Mouse (Mus musculus) left cerebral cortex, adult 2 months (tissue): ENCODE data around the gene Dpyd. TPM values are rescaled to one million over a fixed set of nuclear protein-coding genes. Genes with fewer than 3 reads are reported as not detected.
A peak's percentile ranks its signal among the peaks of the same experiment; 100 is the strongest.

ENCODE experiments used
- DNase-seq, 2 experiments: peaks; one replicate each; pipeline ENCODE4 v3.0.0; 2021 to 2022; ENCODE audit warnings: low spot score in 2 of 2, mixed read lengths in 1 of 2; ENCODE audit errors: extremely low spot score in 1 of 2
- H3K27ac ChIP-seq: fragments of 200-600 bp; 2 replicates; pipeline ENCODE4 v1.8.1; 2022
- H3K4me3 ChIP-seq: fragments of 200-600 bp; 2 replicates; pipeline ENCODE4 v1.8.1; 2022
- CTCF ChIP-seq: fragments of 200-600 bp; IDR thresholded peaks from 2 replicates; pipeline ENCODE4 v1.8.1; 2022; ENCODE audit warnings: antibody characterized with exemption, mild to moderate bottlenecking, moderate library complexity
- intact Hi-C: fragments of 180-260 bp; cut with DNase I; formaldehyde crosslinking; loops from one replicate; pipeline ENCODE4 v1.15.1; 2025
- total RNA-seq, 2 experiments: library from RNA; stranded (reverse); gene quantifications; 2 replicates each; pipeline ENCODE4 v1.2.3; 2021

Gene Dpyd
- total RNA-seq, 2 experiments from 2014 or later = 9.8 to 12.1 TPM

DNA sequence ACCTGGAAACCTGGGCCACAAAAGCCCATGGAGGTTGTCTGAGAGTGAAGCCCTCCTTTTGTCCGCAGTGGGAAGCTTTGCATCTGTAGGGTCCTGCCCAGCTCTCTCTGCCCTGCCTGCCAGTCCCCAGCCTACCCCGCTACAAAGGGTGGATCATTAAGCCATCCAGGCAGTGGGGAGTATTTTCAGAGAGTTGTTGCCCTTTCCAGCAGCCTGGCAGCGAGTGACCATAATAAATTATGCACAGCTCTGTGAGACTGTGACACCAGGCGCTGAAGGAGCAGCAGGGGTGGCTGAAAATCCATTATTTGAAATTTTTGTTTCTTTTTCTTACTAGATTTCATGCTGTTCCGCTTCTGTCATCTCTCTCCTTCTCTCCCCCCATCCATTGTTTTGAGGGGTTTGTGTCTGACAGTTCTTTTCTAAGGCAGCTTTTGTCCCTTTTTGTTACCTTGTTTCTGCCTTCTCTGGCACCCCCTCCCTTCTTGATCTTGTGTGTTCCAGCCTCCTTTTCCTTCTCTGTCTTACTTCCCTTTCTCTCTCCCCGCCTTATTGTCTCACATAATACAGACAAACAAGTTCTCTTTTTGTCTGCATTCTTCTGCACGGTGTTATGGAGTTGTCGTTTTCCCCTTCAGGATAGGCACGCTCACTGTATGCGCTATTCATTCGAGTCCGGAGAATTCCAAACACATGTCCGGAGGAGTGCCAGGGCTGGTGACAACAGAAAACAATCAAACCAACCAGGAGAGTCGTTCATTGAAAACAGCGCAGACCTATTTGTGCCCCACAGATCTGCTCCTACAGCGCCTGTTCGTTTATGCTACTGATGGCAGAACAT, 592.9 kb downstream of the Dpyd start:
- peak overlapping the region; percentile 29; the same call in 1 of the 2 replicates for H3K4me3 ChIP-seq

DNA sequence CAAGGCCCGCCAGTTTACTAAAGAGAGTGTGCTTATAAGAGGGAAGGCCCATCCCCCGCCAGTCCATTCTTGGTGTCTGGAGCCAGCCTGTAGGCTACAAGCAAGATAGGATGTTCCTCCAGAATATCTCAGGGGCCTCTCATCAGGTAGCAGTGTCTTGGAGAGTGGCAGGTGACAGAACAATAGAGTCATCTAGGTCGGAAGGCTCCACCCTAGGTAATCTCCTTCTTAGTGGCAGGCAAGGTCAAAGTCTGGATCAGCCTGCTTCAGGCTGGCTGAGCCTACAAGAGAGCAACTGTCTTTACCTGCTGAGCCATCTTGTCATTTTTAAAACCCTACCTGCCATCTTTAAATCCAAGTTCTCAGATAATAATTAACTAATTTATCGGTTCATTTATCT, 596.7 kb downstream of the Dpyd start:
- DNase-seq = no peak
- TF ChIP-seq CTCF = no peak
- Histone ChIP-seq H3K27ac (no peak overlapping the region), H3K4me3 (no peak overlapping the region)
- intact Hi-C loops = no loop called here

More for the DNA sequence above, 592.9 kb downstream of the Dpyd start:
- DNase-seq = no peak
- intact Hi-C loops = no loop called here
- no peak overlapping the region for H3K27ac ChIP-seq
- TF ChIP-seq CTCF = no peak

DNA sequence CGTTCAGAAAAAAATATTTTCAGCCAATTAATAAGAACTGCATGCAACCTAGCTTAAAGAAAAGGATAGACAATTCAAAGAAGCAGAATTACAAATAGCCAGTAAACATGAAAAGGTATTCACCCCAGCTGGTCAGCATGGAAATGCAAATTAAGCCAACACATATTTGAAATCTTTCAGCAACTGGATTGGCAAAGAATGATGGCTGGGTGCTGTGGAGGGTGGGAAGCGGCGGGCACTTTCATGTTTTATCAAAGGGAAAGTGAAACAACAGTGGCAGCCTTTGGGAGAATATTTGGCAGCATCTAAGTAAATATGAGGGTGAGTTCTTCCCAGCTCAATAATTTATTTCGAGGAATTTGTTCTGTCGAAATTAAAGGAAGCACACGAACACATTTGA, 603.8 kb downstream of the Dpyd start:
- H3K4me3 ChIP-seq = no peak overlapping the region
- intact Hi-C loops = no loop called here
- TF ChIP-seq CTCF = no peak
- H3K27ac ChIP-seq = no peak overlapping the region
- no peak for DNase-seq

DNA sequence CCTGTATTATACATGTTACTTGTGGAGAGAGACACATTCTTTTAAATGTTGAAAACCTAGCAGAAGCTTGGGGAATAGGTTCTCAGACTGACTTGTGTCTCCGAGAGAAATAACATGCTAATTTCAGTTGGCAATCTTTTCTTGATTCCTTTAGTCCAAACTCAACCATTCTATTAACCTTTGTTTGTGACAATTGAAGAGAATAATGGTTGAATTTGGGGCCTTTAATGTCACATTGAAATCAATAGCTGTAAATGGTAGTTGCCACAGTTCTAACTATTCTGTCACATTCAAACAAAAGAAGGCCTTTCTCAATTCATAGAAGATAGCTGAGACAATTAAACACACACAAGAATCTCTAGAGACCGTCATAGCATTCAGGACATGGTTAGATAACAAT, 606.2 kb downstream of the Dpyd start:
- DNase-seq = no peak
- TF ChIP-seq CTCF = no peak
- intact Hi-C loops = no loop called here
- no peak overlapping the region for H3K27ac ChIP-seq
- H3K4me3 ChIP-seq = no peak overlapping the region

DNA sequence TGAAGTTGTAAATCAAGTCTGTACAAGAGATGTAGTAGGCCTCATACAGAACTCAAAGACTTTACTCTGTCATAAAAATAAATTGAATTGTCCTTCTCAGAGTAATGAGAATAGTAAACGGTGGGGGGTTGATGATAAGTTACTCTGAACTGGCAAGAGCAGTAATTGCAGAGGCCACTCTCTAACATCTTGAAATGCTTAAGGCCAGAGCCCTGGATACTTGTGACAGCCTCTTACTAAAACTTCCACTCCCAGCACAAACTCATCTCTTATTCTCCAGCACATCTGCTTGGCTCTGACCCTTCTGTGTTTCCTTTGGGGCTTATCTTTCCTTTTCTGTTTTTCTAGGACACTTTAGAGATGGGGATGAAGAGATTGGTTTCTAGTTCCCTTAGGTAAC, 606.7 kb downstream of the Dpyd start:
- Histone ChIP-seq H3K4me3 (no peak overlapping the region), H3K27ac (no peak overlapping the region)
- no peak for TF ChIP-seq CTCF
- intact Hi-C loops = no loop called here
- DNase-seq = no peak

DNA sequence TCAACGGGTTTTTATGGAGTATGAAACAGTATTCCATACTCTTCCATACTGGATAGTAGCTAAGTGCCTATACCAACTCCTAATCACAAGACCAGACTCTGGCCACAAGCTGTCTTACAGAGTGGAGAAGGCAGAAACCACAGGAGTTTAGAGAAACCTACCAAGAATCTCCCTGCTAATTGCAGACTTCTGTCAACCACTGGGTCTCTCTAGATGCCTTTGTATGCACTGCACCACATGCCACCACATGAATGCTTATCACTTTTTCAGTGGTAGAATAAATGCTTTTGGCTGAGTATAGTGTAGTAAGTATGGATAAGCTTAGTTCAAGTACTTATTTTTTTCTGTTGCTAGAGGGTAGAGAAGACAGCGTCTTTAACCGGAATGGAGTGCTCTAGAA, 621.3 kb downstream of the Dpyd start:
- no peak overlapping the region for H3K27ac ChIP-seq
- TF ChIP-seq CTCF = no peak
- DNase-seq = no peak
- intact Hi-C loops = no loop called here
- no peak overlapping the region for H3K4me3 ChIP-seq

DNA sequence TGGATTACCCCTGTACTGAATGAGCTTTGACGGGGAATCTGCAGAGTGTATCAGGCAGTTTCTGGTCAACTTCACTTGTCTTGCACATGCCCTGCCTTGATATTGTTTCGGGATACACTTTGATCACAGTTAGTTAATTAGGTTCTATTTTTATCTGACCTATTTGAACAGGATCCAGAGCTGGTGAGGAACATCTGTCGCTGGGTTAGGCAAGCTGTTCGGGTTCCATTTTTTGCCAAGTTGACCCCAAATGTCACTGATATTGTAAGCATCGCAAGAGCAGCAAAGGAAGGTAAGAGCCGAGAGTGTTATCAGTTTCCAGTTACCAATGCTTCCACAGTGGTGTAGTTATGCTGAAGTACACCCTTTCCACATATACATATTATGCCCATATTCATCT, 632.1 kb downstream of the Dpyd start:
- intact Hi-C loops = no loop called here
- no peak for TF ChIP-seq CTCF
- DNase-seq = no peak
- H3K27ac ChIP-seq = no peak overlapping the region
- no peak overlapping the region for H3K4me3 ChIP-seq

DNA sequence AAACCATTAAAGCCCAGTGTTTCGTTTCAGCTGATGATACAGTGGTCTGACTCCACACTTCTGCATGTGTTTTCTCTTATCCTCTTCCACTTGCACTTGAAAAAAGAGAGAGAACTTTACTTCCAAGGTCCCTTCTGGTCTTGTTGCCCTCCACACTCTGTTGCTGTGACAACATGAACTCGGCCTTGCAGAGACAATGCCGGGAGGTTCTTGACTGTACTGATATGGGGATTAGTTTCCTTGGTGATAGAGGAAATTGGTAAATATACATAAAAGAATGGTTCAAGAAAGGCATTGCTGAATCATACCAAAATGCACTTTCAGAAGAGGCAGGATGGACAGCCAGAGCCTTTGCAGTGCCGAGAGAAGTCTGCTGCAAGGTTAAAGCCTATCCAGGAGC, 633.7 kb downstream of the Dpyd start:
- Histone ChIP-seq H3K27ac (no peak overlapping the region), H3K4me3 (no peak overlapping the region)
- DNase-seq = no peak
- intact Hi-C loops = no loop called here
- TF ChIP-seq CTCF = no peak

DNA sequence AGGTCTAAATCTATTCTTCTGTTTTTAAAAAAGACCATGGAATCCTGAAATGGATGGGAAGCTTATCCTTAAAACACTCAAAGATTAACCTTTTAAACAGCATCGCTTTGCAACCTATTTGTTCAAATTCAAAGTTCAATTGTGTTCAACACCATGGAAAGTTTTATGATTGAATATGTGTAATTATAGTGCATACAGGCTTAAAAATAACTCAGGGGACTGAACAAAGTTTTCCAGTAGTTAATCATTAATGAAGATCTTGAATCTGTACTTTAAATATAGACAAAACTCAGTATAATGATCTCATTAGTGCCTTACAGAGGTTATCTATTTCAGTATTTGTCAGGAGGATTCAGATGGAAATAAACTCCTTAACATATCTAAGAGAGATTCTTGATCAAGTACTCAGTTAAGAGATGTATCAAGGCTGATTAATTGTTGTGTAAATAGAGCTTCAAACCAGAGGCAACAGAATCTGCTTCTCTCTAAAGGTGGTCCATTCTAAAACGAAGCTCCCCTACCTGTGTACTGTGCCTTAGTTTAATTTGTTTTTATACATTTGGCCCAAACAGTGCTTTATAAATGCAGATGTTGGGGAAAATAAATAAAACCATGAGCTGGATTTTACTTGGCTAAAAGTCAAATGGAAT, 659.0 kb downstream of the Dpyd start:
- Histone ChIP-seq H3K4me3 (no peak overlapping the region), H3K27ac (no peak overlapping the region)
- no peak for TF ChIP-seq CTCF
- intact Hi-C loops = no loop called here
- no peak for DNase-seq

DNA sequence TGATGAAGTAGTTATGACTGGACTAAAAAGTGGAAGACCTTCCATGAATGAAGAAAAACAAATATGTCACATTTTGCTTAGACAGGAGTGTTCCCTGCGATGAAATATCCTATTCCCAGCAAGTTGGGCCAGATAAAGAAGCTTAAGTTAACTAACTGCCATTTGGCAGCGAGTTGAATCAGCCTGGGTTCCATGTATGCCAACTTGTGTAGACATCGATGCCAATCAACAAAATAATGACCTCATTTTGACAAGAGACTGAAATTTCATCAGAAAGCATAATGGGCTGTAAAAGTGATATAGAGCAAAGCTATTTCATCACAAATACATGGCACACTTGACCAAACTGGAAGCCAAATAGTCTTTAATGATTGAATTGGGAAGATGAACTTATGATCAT, 681.3 kb downstream of the Dpyd start:
- DNase-seq = no peak
- TF ChIP-seq CTCF = no peak
- no peak overlapping the region for H3K27ac ChIP-seq
- no peak overlapping the region for H3K4me3 ChIP-seq
- intact Hi-C loops = no loop called here

DNA sequence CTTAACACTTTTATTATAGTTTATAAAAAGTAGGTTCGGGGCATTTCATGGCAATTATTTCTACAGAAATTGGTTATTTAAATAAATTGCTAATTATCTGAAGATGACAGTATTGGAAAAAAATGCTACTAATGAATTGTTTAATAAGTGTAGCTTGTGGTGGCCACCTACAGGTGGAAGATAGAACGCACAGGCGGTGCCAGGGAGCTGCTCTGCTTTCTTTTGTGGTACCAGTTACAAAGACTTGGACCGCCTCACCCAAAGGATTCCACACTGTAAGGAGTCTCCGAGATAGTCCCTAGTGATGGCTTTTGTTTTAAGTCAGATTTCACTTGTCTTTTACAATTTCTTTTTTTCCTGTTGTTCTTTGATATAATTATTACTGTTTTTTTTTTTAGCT, 694.6 kb downstream of the Dpyd start:
- DNase-seq = peak; percentile 24 to 43
- Histone ChIP-seq H3K27ac (no peak overlapping the region), H3K4me3 (no peak overlapping the region)
- intact Hi-C loops = no loop called here
- peak; percentile 61 for TF ChIP-seq CTCF

DNA sequence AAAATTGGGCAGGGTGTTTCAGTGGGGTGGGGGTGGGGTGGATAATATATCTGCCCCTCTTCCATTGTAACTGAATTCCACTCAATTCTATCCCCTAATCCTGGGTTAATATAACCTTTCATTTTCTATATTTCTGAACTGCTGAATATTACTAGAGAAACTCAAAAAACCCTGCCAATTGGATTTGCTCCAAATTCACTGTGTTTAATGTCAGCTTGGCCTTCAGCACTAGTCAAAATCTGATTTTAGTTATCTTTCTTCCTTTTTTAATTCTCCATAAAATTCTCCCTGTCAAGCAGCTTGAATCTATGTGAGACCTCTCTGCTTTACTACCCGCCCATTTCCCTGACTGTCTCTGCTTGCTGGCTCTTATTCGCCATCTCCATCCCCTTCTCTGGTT, 713.3 kb downstream of the Dpyd start:
- intact Hi-C loops = no loop called here
- DNase-seq = no peak

DNA sequence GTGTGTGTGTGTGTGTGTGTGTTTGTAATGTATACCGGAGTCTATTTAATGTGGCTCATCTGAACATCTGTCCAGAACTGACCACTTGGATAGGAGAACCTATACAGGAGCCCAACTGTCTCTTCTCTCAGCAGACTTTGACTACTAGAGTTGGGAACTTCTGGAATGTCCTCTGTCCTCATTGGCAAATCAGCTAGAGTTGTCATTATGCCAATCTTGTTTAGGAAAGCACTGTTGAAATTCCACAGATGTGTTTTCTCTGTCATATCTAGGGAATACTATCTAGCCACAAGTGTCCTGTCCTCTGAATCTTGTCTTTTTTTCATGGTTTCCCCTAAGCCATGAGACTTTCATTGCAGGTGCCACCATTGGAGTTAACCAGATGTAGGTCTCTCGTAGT, 718.7 kb downstream of the Dpyd start:
- no peak for TF ChIP-seq CTCF
- DNase-seq = no peak
- Histone ChIP-seq H3K27ac (no peak overlapping the region), H3K4me3 (no peak overlapping the region)
- intact Hi-C loops = no loop called here

More for the DNA sequence above, 713.3 kb downstream of the Dpyd start:
- Histone ChIP-seq H3K27ac (no peak overlapping the region), H3K4me3 (no peak overlapping the region)
- no peak for TF ChIP-seq CTCF
